Mouse (Mus musculus) adrenal gland (tissue): Measurements from ENCODE around the gene Sowahd.

Experiments used
- intact Hi-C: fragments of 180-260 bp; cut with DNase I; formaldehyde crosslinking; loops from one replicate; pipeline ENCODE4 v1.15.1; 2025

Gene Sowahd

GRCm38 (mm10) chrX:37088778-37089177 lies 40.1 kb downstream of the Sowahd start:
- intact Hi-C loops = no loop called here

- intact Hi-C loops = no loop called here
Measured at GRCm38 (mm10) chrX:37091457-37091856, 42.8 kb downstream of the Sowahd start.

- intact Hi-C loops = no loop called here
Measured at GRCm38 (mm10) chrX:37095106-37095768, 46.6 kb downstream of the Sowahd start.

GRCm38 (mm10) chrX:37098681-37099080 lies 50.0 kb downstream of the Sowahd start:
- intact Hi-C loops = no loop called here
